Mouse (Mus musculus) heart, postnatal 0 days (tissue): Measurements from ENCODE around the gene Gse1.

ENCODE experiments used
- CTCF ChIP-seq: IDR thresholded peaks from 2 replicates; pipeline ENCODE4 v1.5.1; 2016; ENCODE audit warnings: antibody characterized with exemption, control low read depth, low read depth
- EP300 ChIP-seq: IDR thresholded peaks from 2 replicates; pipeline ENCODE4 v1.6.1; 2016; ENCODE audit warnings: antibody characterized with exemption, low read depth

DNA sequence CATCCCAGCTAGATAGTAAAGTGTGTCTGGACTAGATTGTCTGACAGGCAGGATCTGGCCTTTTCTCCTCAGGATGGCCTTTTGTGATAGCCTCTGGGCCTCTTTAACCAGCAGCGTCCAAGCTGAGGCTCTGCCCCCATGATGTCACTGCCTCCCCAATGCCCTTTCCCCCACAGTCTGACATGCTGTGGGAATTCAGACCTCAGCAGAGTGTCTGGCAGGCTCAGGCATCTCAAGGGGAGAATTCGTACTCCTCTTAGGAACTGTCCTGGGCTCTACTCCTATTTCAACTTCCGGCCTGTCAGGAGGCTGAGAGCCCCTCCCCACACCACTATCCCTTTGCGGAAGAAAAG is 236.3 kb downstream of the Gse1 start:
- no peak for TF ChIP-seq CTCF
- no peak for TF ChIP-seq EP300
